Mouse (Mus musculus) layer of hippocampus, postnatal 10 days (tissue): ENCODE measurements around the gene Rai14. TPM values are rescaled to one million over a fixed set of nuclear protein-coding genes. Genes with fewer than 3 reads are reported as not detected.

Experiments
- DNase-seq, 2 experiments: peaks; one replicate each; pipeline ENCODE4 v3.0.0; 2021; ENCODE audit warnings: low spot score in 2 of 2
- total RNA-seq, 2 experiments: library from RNA; stranded (reverse); gene quantifications; 2 replicates each; pipeline ENCODE4 v1.2.3; 2021

The Rai14 gene
- total RNA-seq, 2 experiments from 2014 or later, result 10.8 to 12.5 TPM

DNA sequence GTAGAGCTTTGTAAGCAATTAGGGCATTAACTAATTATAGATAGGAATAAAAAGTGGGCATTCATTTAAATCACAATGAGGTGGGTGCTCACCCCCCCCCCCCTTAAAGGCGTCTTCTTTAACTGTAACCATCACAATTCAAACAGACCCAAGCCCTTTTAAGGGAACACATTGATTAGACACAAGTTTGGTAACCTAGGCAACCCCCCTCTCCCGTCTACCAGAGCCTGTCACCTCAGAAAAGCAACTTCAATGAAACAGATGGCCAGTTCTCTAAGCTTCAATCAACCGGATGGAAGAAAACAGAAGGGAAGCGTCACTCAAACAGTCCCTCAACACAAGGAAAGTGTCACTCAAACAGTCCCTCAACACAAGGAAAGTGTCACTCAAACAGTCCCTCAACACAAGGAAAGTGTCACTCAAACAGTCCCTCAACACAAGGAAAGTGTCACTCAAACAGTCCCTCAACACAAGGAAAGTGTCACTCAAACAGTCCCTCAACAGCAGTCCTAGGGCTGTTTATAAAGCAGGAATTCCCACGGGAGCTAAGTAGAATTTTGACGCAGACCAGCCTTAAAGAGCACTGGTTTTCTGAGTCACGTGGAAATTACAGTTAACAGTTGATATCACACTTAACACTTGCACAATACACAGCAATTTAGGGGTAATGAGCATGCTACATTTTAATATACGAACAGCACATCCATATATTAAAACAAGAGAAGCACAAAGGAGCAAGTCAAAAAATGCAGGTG is 59.1 kb downstream of the Rai14 start:
- peak in 1 of 2 experiments; percentile 20 for DNase-seq

- no peak for DNase-seq
Measured at GRCm38 (mm10) chr15:10654696-10655095, 59.7 kb downstream of the Rai14 start.

DNA sequence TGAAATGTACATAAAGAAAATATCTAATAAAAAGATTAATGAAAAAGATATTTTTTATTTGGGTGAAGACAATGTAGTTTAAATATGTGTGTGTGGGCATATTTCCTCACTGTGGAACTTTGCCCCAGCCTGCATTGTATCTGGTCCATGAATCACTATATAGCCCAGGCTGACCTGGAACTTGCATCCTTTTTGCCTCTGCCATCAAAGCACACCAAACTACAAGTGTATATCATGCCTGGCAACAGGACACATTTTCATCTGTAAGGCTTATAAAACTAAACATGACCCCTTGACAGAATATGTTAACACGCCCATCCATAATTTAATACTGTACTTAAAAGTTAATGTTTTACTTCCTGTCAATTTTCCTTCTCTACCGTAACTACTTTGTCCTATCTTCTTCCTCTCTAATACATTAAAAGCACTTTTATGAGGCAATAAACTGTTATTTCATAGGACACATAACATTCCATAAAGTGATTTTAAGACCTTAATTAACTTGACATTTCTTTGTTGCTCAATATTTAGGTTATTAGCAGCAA is 61.4 kb downstream of the Rai14 start:
- no peak for DNase-seq

- peak in 1 of 2 experiments; percentile 18 for DNase-seq
Measured at GRCm38 (mm10) chr15:10648372-10649109, 65.9 kb downstream of the Rai14 start.

GRCm38 (mm10) chr15:10646297-10646696 is 68.1 kb downstream of the Rai14 start:
- DNase-seq, result no peak

DNA sequence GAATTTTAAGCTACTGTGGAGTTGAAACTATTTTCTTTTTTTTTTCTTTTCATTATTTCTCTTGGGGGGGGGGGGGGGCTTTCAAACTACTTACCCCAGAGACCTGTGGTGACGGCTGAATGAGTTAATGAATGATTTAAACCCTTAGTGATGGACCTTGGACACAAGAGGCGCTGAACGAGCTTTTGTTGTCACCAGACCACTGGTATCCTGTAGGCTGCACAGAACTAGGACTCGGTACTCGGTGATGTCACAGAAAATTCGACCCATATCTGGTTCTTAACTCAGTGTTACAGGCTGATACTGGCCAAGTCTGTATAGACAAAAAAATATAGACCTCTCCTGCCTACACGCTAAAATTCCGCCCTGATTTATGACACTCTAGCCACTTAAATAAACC is 69.3 kb downstream of the Rai14 start:
- DNase-seq, result no peak

DNA sequence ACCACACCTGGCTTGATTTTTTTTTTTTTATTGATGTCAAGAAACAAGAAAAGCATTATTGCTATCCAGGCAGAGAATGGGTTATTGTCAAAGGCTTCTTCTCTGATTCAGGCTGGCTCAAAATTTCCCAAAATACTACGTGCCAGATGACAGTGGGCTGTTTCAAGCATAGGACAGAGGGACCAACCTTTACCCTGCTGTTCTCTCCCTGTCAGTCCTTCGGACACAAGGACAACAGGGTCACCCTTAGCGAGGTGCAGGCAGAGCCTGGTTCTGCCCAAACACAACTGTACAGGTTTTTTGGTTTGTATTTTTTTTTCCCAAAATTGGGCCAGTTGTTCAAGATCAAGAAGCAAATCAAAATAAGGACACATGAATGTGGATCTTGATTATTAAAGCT is 70.6 kb downstream of the Rai14 start:
- DNase-seq, result no peak

DNA sequence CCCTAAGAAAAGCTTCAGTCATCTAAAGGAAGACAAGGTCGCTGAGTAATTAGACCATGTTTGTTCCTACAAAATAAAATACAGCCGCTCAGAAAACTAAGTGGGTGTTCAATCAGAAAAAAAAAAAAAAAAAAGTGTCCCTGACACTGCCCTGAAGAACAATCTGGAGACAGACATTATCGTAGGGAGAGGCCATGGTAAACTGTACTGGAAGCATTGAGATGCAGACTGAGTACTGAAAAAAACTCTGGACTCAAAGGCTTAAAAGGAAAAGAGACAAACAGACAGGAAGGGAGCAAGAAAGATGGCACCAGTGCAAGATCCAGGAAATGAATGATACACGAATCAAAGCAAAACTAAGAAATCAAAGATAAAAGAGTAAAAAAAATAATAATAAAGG is 71.2 kb downstream of the Rai14 start:
- no peak for DNase-seq

GRCm38 (mm10) chr15:10642419-10642818 is 72.0 kb downstream of the Rai14 start:
- DNase-seq, result no peak

GRCm38 (mm10) chr15:10640721-10641120 is 73.7 kb downstream of the Rai14 start:
- no peak for DNase-seq

DNA sequence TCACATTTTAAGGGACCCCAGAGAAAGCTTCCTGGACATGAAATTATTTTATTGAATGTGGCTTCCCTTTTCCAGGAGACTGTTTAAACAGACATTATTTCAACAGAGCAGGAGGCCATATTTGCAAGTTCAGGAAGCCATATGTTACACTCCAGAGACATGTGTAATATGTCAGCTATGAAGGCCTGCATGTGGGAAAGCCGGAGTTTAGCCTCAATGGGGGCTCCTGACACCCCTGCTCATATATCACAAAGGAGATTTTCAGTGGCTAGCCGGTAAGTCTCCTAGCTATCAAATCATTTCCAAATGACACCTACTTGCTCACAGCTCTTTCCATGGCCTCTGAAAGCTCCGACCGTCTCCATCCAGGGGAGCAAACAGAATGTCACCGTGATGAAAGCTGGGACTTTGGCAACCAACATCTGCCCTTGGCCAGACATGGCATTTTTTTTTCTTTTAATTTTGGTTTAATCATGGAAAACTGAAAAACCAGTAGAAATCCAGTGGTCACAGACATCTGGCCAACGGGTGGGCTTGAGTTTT is 77.1 kb downstream of the Rai14 start:
- DNase-seq, result no peak

GRCm38 (mm10) chr15:10636844-10637243 is 77.6 kb downstream of the Rai14 start:
- DNase-seq, result no peak

GRCm38 (mm10) chr15:10635121-10635520 is 79.3 kb downstream of the Rai14 start:
- no peak for DNase-seq

- DNase-seq, result no peak
Measured at GRCm38 (mm10) chr15:10634176-10634575, 80.2 kb downstream of the Rai14 start.

DNA sequence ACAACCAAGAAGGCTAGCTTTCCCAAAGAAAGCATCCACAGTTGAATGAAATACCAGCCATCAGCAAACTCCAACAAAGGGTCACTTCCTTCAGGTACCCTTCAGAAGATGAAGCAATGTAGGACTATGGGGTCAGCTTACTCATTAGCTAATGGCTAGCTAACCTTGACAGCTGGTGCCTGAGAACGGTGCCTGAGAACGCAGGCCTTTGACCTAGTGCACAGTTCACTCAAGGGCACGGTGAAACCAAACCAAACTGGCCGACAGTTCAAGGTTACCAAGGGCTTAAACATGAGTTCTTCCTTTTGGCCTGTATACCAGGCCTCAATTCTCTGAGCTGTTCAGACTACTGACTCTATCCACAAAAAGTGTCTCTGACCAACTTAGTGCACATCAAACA is 81.0 kb downstream of the Rai14 start:
- DNase-seq, result no peak

- DNase-seq, result no peak
Measured at GRCm38 (mm10) chr15:10632581-10632980, 81.8 kb downstream of the Rai14 start.

DNA sequence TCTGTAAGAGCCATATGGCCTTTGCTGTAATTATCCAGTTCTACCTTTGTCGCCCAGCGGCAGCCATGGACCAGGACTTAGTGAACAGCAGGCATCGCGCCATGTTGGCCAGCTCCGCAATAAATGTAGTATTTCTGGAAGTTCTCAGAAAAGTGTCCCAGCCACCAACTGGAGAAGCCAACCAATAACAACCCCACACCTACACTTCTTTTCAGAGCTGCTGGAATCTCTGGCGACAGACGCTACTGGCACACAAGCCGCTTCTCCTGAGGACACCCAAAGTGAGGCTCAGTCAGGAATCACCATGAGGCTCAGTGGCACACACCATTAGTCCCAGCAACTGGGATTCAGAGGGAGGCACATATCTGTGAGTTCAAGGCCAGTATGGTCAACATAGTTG is 82.4 kb downstream of the Rai14 start:
- DNase-seq, result no peak

DNA sequence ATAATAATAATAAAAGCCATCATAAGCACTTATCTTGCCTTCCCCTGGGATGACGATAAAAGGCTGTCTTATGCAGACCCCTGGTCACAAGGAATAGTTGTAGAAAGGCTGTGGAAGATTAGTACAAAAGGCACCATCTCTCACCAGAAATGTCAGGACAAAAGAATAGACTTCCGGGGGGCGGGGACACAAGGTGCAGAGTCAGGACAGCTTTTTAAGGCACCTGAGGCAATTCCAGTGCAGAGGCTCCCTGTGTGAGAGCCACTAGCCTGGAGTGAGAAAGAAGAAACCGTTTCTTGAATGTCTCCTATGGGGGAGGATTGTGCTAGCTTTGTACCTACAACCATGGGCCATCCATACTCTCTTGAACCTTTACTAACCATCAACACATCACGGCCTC is 82.9 kb downstream of the Rai14 start:
- DNase-seq, result no peak

DNA sequence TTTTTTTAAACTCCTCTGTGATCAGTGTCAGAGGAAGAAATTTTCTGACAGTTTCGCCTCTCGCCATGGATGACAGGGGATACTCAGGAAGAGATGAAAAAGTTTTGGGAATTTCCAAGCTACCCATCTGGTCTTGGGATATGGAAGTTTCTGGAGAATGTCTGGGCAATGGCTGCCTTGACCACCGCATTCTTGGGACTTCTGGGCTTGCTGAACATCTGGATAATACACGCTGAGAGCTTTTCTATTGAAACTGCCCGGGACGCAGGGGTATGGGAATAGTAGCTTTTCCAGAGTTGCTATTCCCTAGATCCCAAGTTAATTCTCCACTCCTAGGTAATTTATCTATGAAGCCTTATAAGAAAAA is 85.5 kb downstream of the Rai14 start:
- DNase-seq, result no peak

DNA sequence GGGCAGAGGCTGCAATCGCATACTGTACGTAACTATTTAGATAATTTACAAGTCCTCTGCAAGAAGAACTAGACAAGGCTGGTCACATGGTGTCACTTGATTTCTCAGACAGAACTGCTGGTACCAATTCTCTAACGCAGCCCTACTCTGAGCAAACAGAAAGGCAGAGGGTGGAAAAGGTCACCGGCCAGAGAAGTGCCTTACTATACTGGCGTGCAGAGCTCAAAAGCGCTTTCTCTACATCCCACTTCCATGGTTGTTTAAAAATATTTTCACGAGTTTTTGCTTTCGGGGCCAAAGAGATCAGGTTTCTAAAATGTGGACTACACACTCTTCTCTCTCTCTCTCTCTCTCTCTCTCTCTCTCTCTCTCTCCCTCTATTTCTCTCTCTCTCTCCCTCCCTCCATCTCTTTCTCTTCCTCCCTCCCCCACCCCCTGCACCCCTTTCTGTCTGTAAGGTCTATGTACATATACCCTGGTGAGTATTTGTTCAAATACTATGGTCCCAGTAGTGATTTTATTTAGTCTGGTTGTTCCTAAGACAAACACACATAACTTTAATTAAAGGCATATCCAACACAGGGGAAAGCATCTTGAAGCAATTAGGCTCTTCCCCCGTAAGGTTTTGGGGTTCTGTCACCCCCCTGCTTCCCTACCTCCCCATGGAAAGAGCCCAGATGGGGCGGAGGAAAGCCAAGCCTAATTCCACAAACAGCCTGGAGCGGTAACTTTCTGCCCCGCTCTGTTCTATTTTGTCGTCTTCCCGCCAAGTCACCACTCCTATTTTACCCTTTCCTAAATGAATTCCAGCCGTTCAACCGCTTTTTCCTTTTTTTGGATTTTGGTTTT is 86.1 kb downstream of the Rai14 start:
- DNase-seq, result no peak

- no peak for DNase-seq
Measured at GRCm38 (mm10) chr15:10623571-10624227, 90.7 kb downstream of the Rai14 start.
